Mouse (Mus musculus): Measurements from ENCODE around the gene Zfp346.

Zfp346 gene

DNA sequence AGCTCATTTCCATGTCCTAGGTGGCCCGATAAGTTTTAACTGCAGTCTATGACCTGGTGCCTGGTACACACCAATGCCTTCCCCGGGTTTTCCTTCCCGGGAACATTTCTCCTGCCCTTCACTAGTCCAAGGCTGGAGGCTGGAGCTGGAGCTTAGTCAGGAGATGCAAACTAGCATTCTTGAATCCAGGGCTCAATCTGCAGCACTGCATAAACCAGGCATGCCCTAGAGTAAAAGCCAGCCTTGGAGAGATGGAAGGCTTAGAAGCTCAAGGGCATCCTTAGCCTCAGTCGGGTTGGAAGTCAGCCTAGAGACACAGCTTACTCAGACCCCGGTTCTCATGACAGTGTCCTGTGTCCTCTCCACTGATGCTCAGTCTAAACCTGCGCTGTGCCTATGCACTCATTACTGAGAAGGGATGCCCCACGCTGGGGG is 67.2 kb downstream of the Zfp346 start:
- no peak for TF ChIP-seq GATA4 (IDR thresholded peaks at IDR 0.05; ENCODE audit: insufficient replicate concordance, low read length)

DNA sequence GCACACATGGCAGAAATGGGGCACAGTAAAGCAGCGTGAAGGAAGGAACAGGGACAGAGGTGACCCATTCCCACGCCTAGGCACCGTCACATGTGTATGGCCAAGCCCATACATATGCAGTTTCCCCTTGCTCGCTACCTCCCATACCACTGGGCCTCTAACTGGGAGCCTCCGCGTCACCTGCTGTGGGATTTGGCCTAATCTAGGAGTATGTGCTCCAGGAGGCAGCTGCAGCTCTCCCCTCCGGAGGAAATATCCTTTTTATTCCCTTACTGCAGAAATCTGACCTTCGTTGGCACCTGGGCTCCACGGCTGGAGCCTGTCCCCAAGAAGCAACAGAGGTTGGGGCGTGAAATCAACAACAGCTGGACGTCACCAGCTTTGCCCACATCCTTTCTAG is 69.2 kb downstream of the Zfp346 start:
- no peak for TF ChIP-seq GATA4 (IDR thresholded peaks at IDR 0.05; ENCODE audit: insufficient replicate concordance, low read length)

DNA sequence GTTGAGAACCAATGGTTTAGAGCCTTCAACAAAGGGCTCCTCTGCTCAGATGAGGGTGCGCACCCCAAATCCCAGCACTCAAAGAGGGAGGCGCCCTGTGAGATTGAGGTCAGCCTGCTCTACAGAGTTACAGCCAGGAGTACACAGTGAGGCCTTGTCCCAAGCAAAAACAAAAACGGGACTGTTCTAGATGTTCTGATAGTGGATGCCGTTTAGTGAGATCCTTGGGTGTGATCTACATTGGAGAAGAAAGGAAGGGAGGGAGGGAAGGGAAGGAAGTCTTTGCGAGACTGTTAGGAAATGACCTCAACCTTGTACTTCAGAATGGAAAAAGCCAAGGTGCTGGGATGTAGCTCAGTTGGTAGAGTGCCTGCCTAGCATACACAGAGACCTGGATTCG is 71.2 kb downstream of the Zfp346 start:
- no peak for TF ChIP-seq GATA4 (IDR thresholded peaks at IDR 0.05; ENCODE audit: insufficient replicate concordance, low read length)

DNA sequence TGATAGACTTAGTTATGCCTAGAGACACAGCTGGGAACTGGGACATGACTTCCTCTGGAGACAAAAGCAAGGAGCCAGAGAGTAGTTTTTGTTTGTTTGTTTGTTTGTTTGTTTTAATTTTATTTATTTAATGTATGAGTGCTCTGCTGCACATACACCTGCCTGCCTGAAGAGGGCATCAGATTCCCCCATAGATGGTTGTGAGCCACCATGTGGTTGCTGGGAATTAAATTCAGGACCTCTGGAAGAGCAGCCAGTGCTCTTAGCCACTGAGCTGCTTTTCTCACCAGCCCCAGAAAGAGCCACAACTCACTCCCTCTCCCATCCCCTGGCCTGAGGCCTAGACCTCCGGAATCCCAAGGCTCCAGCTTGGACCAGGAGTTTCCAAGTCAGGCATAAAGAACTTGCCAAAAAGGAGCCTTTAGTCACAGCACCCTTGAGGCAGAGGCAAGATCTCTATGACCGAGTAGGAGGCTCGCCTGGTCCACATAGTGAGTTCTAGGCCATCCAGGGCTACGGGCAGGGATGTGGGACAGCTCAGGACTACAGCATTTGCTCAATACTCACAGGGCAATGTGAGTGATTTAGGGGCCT is 72.9 kb downstream of the Zfp346 start:
- TF ChIP-seq GATA4 (IDR thresholded peaks at IDR 0.05; ENCODE audit: insufficient replicate concordance, low read length), result no peak

DNA sequence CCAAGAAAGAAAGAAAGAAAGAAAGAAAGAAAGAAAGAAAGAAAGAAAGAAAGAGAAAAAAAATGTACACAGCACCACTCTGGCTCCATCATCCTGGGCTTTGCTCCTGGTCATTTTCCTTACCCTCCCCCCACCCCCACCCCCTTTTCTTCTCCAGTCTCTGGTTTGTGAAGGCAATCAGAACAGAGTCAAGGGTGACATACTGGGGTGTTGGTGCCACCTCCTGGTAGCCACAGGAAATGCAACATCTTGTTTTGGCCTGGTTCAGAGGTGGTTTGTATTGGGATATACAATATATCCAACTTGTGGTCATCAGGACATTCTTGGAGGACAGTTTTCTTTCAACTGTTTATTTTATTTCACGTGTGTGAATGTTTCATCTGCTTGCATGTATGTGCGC is 73.4 kb downstream of the Zfp346 start:
- TF ChIP-seq GATA4 (IDR thresholded peaks at IDR 0.05; ENCODE audit: insufficient replicate concordance, low read length), result no peak

DNA sequence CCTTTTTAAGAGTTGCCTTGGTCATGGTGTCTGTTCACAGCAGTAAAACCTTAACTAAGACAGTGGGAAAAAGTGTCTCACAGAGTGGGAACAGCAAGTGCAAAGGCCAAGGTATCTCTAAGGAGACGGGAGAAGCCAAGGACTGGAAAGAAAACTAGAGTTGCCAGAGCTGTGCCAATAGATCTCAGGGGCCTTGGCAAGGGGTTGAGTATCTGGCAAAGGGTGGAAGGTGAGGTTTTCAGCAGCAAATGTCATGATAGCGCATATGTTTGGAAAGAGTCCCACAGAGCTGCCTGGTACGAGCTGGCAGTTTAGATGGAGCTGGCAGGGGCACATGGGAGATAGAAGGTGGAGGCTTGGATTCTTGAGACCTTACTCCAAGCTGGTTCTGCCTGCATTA is 74.5 kb downstream of the Zfp346 start:
- no peak for TF ChIP-seq GATA4 (IDR thresholded peaks at IDR 0.05; ENCODE audit: insufficient replicate concordance, low read length)

DNA sequence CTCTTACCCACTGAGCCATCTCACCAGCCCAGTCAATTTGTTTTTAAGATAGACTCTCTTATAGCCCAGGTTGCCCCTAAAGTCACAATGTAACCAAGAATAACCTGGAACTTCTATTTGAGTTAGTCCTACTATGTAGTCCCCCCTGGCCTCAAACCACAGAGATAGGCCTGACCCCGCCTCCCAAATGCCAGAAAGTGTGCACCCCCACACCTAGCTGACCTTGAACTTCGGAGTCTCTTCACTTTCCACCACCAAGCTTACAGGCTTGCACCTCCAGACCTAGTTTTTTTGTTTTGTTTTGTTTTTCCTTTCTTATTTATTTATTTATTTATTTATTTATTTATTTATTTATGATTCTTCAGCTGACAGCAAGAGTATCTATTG is 76.7 kb downstream of the Zfp346 start:
- TF ChIP-seq GATA4 (IDR thresholded peaks at IDR 0.05; ENCODE audit: insufficient replicate concordance, low read length), result no peak

DNA sequence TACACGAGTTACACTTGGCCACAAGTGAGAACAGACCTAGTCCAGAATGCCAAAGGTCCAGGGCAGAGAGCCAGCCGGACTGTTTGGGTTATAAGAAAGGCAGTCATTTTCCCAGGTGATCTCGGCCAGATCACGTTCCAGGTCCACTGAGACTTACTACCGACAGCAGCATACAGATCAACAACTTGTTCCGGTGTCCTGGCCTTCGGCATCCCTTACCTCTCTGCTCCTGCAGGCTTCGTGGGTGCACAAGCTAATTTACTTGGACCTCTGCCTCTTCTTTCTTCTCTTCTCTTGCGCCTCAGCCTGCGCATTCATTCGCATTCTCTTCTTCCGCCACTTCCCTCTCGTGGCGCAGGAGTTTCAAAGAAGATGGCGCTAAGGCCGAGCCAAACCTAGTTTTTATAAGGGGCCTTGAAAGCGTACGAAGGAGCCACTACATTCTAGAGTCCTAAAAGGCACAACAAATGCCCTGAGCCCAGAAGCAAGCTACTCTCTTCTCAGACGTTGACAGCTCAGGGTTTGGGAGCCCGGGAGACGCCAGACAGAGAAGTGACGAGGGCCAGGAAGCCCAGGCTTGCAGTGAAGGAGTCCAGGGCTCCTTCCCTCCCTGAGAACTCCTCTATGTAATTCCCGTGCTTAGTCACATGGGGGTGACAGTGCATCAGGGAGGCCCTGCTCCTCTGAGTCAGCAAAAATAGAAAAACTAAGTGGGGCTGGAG is 77.2 kb downstream of the Zfp346 start:
- TF ChIP-seq GATA4 (IDR thresholded peaks at IDR 0.05; ENCODE audit: insufficient replicate concordance, low read length), result no peak

DNA sequence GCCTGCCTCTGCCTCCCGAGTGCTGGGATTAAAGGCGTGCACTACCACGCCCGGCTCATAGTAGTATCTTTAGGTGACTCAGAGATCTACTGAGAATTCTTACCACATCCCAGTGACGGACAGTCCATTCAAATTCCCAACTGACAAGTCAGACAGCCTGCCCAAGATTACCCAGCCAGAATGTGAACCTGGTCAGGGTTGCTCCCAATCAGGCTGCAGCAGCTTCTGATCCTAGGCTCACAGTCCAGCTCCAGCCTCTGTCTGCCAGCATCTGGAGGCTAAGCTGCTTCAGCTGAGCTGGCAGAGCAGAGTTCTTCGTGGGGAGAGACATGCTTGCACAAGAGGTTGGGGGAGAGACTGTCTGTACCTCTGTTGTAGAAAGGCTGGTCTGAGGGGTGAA is 78.3 kb downstream of the Zfp346 start:
- no peak for TF ChIP-seq GATA4 (IDR thresholded peaks at IDR 0.05; ENCODE audit: insufficient replicate concordance, low read length)

Data from liver, adult (tissue).